Mouse (Mus musculus) liver, adult 2 months (tissue): Measurements from ENCODE around the gene Rpl13a.

Experiments used
- CTCF ChIP-seq: fragments of 200-500 bp; IDR thresholded peaks from 2 replicates; pipeline ENCODE4 v1.5.1; 2011; ENCODE audit warnings: low read depth, low read length, control low read depth
- POLR2A ChIP-seq: fragments of 200-500 bp; IDR thresholded peaks from 2 replicates; pipeline ENCODE4 v1.6.1; 2011; ENCODE audit warnings: low read length, control low read depth; ENCODE audit not compliant: insufficient read depth; ENCODE audit errors: extremely low read depth

DNA sequence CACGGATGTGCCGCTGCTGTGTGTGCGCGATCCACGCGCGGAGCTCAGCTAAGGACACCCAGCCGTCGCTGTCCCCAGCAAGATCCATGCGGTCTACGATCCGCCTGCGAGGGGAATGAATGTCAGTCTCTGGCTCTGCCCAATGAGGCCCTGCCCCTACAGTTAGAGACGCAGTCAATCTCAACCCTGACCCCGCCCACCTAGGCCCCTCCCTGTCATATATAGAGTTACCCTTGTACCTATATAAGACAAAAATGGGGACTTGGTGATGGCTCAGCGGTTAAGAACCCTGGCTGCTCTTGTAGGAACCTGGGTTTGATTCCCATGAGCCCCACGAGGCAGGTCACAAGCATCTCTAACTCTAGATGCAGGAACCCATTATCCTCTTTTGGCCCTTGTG lies 40.0 kb downstream of the Rpl13a start:
- TF ChIP-seq CTCF (no peak), POLR2A (no peak)
